Mouse (Mus musculus) cortical plate, adult 2 months (tissue): ENCODE data around the gene Zc3h7b. TPM values are rescaled to one million over a fixed set of nuclear protein-coding genes. Genes with fewer than 3 reads are reported as not detected.
"Not testable (repeated sequence)": the region's sequence is repeated elsewhere in the genome, so short reads cannot be mapped to it uniquely, and the experiment has no call there.

ENCODE experiments used
- H3K27ac ChIP-seq: fragments of 200-500 bp; 2 replicates; pipeline ENCODE4 v1.5.1; 2012; ENCODE audit warnings: low read length, control low read depth, inconsistent platforms; ENCODE audit not compliant: insufficient read depth
- H3K4me1 ChIP-seq: fragments of 200-500 bp; 2 replicates; pipeline ENCODE4 v1.6.1; 2011; ENCODE audit warnings: low read length; ENCODE audit not compliant: control insufficient read depth, insufficient read depth
- H3K4me3 ChIP-seq: fragments of 200-500 bp; 2 replicates; pipeline ENCODE4 v1.5.1; 2011; ENCODE audit warnings: mild to moderate bottlenecking, low read length, control low read depth; ENCODE audit not compliant: insufficient read depth
- CTCF ChIP-seq: fragments of 200-500 bp; IDR thresholded peaks from 2 replicates; pipeline ENCODE4 v1.5.1; 2011; ENCODE audit warnings: mild to moderate bottlenecking, control low read depth, low read length; ENCODE audit not compliant: insufficient read depth; ENCODE audit errors: extremely low read depth
- POLR2A ChIP-seq: fragments of 200-500 bp; IDR thresholded peaks from 2 replicates; pipeline ENCODE4 v1.6.1; 2011; ENCODE audit warnings: mild to moderate bottlenecking, low read length, control low read depth; ENCODE audit not compliant: insufficient read depth; ENCODE audit errors: extremely low read depth
- polyA plus RNA-seq: library from polyadenylated mRNA; depleted of rRNA; stranded (reverse); fragments of >200 nt; gene quantifications from 2 replicates; pipeline ENCODE4 v1.2.3, GENCODE M21; 2012

The Zc3h7b gene
- polyA plus RNA-seq, 1 experiment = 89.7 TPM

- no peak for TF ChIP-seq CTCF
- TF ChIP-seq POLR2A = peak; percentile 75; the same call in 1 of the 2 replicates
- no peaks in the 10 kb centered on the region; the same call in 1 of the 2 replicates for H3K4me1 ChIP-seq
- H3K4me3 ChIP-seq = peak overlapping the region; percentile 76
- H3K27ac ChIP-seq = 0 out of 2 replicates have a peak overlapping the region, but pooled peaks have one; percentile 31
These were observed 14.8 kb upstream of the Zc3h7b start for GRCm38 (mm10) chr15:81729792-81730635.

- no peak overlapping the region for H3K4me3 ChIP-seq
- TF ChIP-seq CTCF (no peak), POLR2A (no peak)
- no peak overlapping the region for H3K27ac ChIP-seq
- H3K4me1 ChIP-seq = no peaks in the 10 kb centered on the region
These were observed 9.8 kb upstream of the Zc3h7b start for GRCm38 (mm10) chr15:81735075-81735474.

DNA sequence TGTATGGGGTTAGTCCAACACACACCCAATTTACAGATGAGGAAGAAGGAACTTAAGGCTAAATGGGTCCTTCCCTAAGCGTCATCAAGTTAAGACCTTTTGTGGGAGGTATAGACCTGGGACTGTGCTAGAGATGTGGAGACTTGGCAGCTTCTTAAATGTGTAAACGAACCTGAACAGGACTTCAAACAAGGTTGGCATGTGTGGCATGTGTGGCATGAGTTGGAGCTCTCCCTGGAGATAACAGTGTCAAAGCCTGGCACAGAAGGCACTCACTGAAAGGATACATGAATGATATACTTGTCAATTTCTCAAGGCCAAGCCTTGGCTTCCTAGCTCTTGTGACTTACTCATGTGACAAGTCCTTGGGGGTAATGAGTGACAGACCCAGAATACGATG lies 5.6 kb upstream of the Zc3h7b start:
- Histone ChIP-seq H3K4me1 (no peaks in the 10 kb centered on the region), H3K4me3 (no peak overlapping the region), H3K27ac (no peak overlapping the region)
- no peak for TF ChIP-seq CTCF
- TF ChIP-seq POLR2A = no peak

DNA sequence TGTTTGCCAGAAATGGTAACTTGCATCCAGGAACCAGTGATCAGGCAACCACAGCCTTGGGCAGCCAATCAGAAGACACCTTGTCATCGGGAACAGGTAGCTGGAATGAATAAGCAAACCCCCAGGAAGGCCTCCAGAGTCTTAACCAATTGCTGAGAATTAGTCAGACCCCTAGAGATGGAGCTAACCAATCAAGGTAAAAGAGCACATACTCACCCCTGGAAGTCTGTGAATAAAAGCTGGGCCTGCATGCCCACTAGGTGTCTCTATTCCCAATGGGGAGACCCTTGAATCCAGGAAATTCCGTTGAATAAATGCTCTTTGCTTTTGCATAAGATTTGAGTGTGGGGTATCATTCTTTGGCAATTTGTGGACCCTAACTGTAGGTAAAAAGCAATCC lies 4.9 kb upstream of the Zc3h7b start:
- Histone ChIP-seq H3K4me3 (no peak overlapping the region), H3K4me1 (no peaks in the 10 kb centered on the region), H3K27ac (no peak overlapping the region)
- peak; percentile 35; the same call in 1 of the 2 replicates for TF ChIP-seq CTCF
- no peak for TF ChIP-seq POLR2A

DNA sequence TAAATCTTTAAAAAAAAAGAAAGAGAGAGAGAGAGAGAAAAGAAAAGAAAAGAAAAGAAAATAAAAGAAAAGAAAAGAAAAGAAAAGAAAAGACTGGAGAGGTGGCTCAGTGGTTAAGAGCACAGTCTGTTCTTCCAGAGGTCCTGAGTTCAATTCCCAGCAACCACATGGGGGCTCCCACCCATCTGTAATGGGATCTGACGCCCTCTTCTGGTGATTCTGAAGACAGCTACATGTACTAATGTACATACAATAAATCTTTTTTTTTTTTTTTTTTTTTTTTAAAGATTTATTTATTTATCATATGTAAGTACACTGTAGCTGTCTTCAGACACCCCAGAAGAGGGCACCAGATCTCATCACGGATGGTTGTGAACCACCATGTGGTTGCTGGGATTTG lies 2.5 kb upstream of the Zc3h7b start:
- H3K4me1 ChIP-seq, H3K4me3 ChIP-seq, H3K27ac ChIP-seq: not testable (repeated sequence)

DNA sequence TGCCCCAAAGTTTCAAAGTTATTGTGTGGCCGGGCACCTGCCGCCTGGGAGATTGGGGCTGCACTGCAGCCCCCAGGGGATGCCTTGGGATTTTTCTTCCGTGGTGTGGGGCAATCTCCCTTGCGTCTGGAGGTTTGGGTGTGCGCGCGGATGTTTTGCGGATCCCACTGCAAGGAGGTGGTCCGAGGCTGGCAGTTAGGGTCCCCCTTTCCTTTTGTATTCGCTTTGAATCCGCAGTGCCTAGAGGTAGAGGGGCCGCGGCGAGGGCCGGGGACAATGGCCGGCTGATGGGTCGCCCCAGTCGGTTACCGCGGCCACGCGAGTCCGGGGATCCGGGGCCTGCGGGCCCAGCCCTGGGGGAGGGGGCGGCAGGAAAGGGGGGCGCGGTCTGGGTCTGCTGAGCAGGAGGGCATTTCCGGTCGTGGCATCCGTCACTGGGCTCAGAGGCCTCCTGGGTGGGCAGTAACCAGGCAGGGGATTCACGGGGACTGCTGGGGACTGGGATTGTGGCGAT lies 801 bp downstream of the Zc3h7b start:
- Histone ChIP-seq H3K4me3 (peak overlapping the region; percentile 79), H3K27ac (peak overlapping the region; percentile 92), H3K4me1 (no peaks in the 10 kb centered on the region; the same call in 1 of the 2 replicates)
- TF ChIP-seq CTCF = no peak
- no peak for TF ChIP-seq POLR2A

DNA sequence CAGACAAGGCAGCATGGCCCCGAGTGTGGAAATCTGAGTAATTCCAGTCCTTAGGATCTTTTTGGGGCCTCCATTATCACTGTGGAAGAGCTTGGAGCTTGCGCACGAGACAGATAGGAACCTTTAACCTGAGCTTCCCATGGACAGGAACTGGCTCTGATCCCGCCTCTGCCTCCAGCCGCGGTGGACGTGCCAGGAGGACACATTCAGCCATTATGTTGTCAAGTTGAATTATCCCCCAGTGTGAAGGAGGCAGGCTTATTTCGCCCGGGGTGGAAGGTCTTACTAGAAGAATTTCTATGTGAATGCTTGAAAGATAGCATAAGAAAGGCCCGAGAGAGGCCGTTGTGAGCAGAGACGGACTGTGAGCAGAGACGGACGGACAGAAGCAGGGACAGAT lies 4.9 kb downstream of the Zc3h7b start:
- Histone ChIP-seq H3K27ac (no peak overlapping the region), H3K4me3 (no peak overlapping the region), H3K4me1 (no peaks in the 10 kb centered on the region; the same call in 1 of the 2 replicates)
- TF ChIP-seq CTCF = no peak
- no peak for TF ChIP-seq POLR2A

- no peak overlapping the region for H3K4me3 ChIP-seq
- H3K27ac ChIP-seq = no peak overlapping the region
- no peaks in the 10 kb centered on the region for H3K4me1 ChIP-seq
- TF ChIP-seq CTCF = no peak
- TF ChIP-seq POLR2A = no peak
These were observed 8.8 kb downstream of the Zc3h7b start for GRCm38 (mm10) chr15:81753669-81754068.

GRCm38 (mm10) chr15:81758701-81759100 lies 13.8 kb downstream of the Zc3h7b start:
- Histone ChIP-seq H3K4me3 (no peak overlapping the region), H3K4me1 (no peaks in the 10 kb centered on the region), H3K27ac (no peak overlapping the region)
- no peak for TF ChIP-seq POLR2A
- no peak for TF ChIP-seq CTCF

DNA sequence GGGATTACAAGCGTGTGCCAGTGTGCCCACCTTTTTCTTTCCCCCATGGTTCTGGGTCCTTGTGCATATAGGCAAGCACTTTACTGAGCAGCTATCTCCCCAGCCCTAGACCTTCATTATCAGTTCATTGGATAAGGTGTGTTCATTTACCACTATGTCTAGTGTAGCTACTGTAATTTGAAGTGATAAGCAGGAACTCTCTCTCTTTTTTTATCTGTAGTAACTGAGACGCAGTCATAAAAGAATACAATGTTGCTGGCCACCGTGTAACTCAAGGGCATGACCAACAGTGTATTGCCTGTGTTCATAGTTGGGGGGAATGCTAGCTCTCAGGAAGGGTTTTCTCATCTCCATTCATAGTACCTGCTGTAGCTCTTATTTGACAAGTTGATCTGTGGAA lies 14.7 kb downstream of the Zc3h7b start:
- Histone ChIP-seq H3K4me3 (no peak overlapping the region), H3K4me1 (no peaks in the 10 kb centered on the region), H3K27ac (no peak overlapping the region)
- no peak for TF ChIP-seq CTCF
